ENCODE assay signal across 9 mouse cellular contexts in the genomic region with DNA sequence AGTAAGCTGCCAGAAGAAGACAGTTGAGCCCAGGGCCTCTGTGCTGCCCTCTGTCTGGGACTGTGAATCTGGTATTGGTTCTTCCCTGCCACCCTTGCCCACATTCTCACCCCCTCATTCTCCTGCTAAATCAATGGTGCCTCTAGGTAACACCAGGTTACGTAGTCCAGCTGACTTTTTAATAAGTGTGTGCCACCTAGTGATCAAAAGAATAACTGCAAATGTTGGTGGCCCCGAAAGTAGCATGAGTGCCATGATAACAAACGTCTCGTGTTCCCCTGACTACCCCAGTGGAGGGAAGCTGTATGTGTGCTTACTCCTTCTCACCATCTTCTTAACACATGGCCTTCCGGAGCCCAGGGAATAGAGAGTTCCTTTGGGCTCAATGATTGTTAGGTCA.
DNase-seq lines count a peak whose midpoint lies in the region; ATAC-seq and TF ChIP-seq lines count a peak whose summit lies in the region.
"Had no signal": no experiment of that assay in that cellular context is flagged by ENCODE, and none has a peak within 500 bp of the region (broad histone marks: within the 10 kb centered on the region; RNA-seq: fewer than 3 reads in every experiment).

No protein-coding gene starts in this region.

- H3K27me3 ChIP-seq in heart, embryonic 11.5 days (ENCODE audit: control insufficient read depth, insufficient read depth, low read length): no peaks in the 10 kb centered on the region
- H3K27me3 ChIP-seq in hindbrain, embryonic 13.5 days: no peaks in the 10 kb centered on the region
- H3K27me3 ChIP-seq in liver, postnatal 0 days (ENCODE audit: insufficient read depth, low read length): no peaks in the 10 kb centered on the region
- H3K27me3 ChIP-seq: embryonic facial prominence, embryonic 12.5 days had no signal

- no peak overlapping the region for H3K4me3 ChIP-seq in heart, embryonic 11.5 days (ENCODE audit: low read depth, low read length)
- no peak overlapping the region for H3K4me3 ChIP-seq in hindbrain, embryonic 13.5 days
- no peak overlapping the region for H3K4me3 ChIP-seq in liver, postnatal 0 days (ENCODE audit: low read depth, low read length)
- H3K4me3 ChIP-seq: embryonic facial prominence, embryonic 12.5 days had no signal

- H3K4me1 ChIP-seq in heart, embryonic 11.5 days (ENCODE audit: control insufficient read depth, insufficient read depth, low read length): no peaks in the 10 kb centered on the region
- H3K4me1 ChIP-seq in hindbrain, embryonic 13.5 days (replicated peaks): no peaks in the 10 kb centered on the region
- no peaks in the 10 kb centered on the region for H3K4me1 ChIP-seq in liver, postnatal 0 days (ENCODE audit: insufficient read depth)
- H3K4me1 ChIP-seq: embryonic facial prominence, embryonic 12.5 days had no signal

- H3K9ac ChIP-seq in heart, embryonic 11.5 days (ENCODE audit: low read depth, low read length): no peak overlapping the region
- no peak overlapping the region for H3K9ac ChIP-seq in hindbrain, embryonic 13.5 days
- no peak overlapping the region for H3K9ac ChIP-seq in liver, postnatal 0 days (replicated peaks)
- H3K9ac ChIP-seq: embryonic facial prominence, embryonic 12.5 days had no signal

- no peak for TF ChIP-seq EP300 in liver, postnatal 0 days (IDR thresholded peaks at IDR 0.05; ENCODE audit: low read depth)

- ATAC-seq in heart, embryonic 11.5 days (replicated peaks; ENCODE audit: insufficient number of reproducible peaks, low FRiP score, low TSS enrichment): no peak
- ATAC-seq in hindbrain, embryonic 13.5 days (ENCODE audit: low FRiP score): peak; percentile 59
- ATAC-seq in liver, postnatal 0 days: peak; percentile 27; the same call in 1 of the 2 replicates

- H3K9me3 ChIP-seq in heart, embryonic 11.5 days (replicated peaks; ENCODE audit: control insufficient read depth, low read length): no peaks in the 10 kb centered on the region
- H3K9me3 ChIP-seq in hindbrain, embryonic 13.5 days: no peaks in the 10 kb centered on the region
- no peaks in the 10 kb centered on the region for H3K9me3 ChIP-seq in liver, postnatal 0 days (ENCODE audit: low read length)
- H3K9me3 ChIP-seq: embryonic facial prominence, embryonic 12.5 days had no signal

- TF ChIP-seq CTCF in liver, postnatal 0 days (IDR thresholded peaks at IDR 0.05; ENCODE audit: low read depth): peak; percentile 54

- peak; percentile 32 for DNase-seq in heart, postnatal 4 days
- DNase-seq in ES-CJ7 (ENCODE audit: low read depth, low spot score): peak; percentile 81
- DNase-seq in c-Kit-positive CD71-positive TER-119-positive erythroid progenitor cells, embryonic 14.5 days (ENCODE audit: low spot score): peak; percentile 29
- DNase-seq in liver, postnatal 0 days: no peak
- peak; percentile 5 for DNase-seq in skeletal muscle tissue, adult 2 months (ENCODE audit: low read depth, low spot score)
- DNase-seq in urinary bladder, postnatal 36 days (ENCODE audit: low spot score in 2 of 2): no peak

- no peak overlapping the region for H3K27ac ChIP-seq in heart, embryonic 11.5 days (ENCODE audit: low read depth, low read length)
- H3K27ac ChIP-seq in hindbrain, embryonic 13.5 days: no peak overlapping the region
- no peak overlapping the region for H3K27ac ChIP-seq in liver, postnatal 0 days (ENCODE audit: low read depth)
- H3K27ac ChIP-seq: embryonic facial prominence, embryonic 12.5 days had no signal

- no peak overlapping the region for H3K4me2 ChIP-seq in heart, embryonic 11.5 days
- no peak overlapping the region for H3K4me2 ChIP-seq in hindbrain, embryonic 13.5 days
- no peak overlapping the region for H3K4me2 ChIP-seq in liver, postnatal 0 days (ENCODE audit: low read depth, low read length)
- H3K4me2 ChIP-seq: embryonic facial prominence, embryonic 12.5 days had no signal

- no peaks in the 10 kb centered on the region for H3K36me3 ChIP-seq in heart, embryonic 11.5 days (ENCODE audit: control insufficient read depth, insufficient read depth, low read length)
- peaks cover 3% of the 10 kb centered on the region; the same call in 1 of the 2 replicates for H3K36me3 ChIP-seq in hindbrain, embryonic 13.5 days
- peaks cover 5% of the 10 kb centered on the region; the same call in 1 of the 2 replicates for H3K36me3 ChIP-seq in liver, postnatal 0 days (replicated peaks; ENCODE audit: insufficient read depth, low read length)
- H3K36me3 ChIP-seq: embryonic facial prominence, embryonic 12.5 days had no signal

- 22% methylated on average over 5 of the region's 5 CpGs for WGBS in heart, embryonic 11.5 days (ENCODE audit: insufficient replicate concordance)
- 37% methylated on average over 5 of the region's 5 CpGs for WGBS in hindbrain, embryonic 13.5 days
- WGBS in liver, postnatal 0 days (ENCODE audit: insufficient replicate concordance): 47% methylated on average over 5 of the region's 5 CpGs

Comparison
In these comparisons a context has a peak if more than half of its experiments do, and no peak if none do; other contexts are left out.
1. DNase-seq: peak in heart, postnatal 4 days (single experiment), ES-CJ7 (single experiment), c-Kit-positive CD71-positive TER-119-positive erythroid progenitor cells, embryonic 14.5 days (single experiment) and skeletal muscle tissue, adult 2 months (single experiment); none in liver, postnatal 0 days (single experiment) and urinary bladder, postnatal 36 days (0 of 2).